Mouse (Mus musculus) mouse embryonic stem cell (cell line): ENCODE results near the gene Il31ra.

Experiments
- in situ Hi-C, 2 experiments: fragments of 300-500 bp; cut with MboI; formaldehyde crosslinking; loops; 1 replicate in 1 of 2; 3 replicates in 1 of 2; pipeline ENCODE4 v1.14.3; 2019 to 2020; ENCODE audit warnings: low sequenced_read_pairs in 2 of 2, low pct_unique_long_range_greater_than_20kb in 1 of 2, mixed read lengths in 1 of 2; ENCODE audit not compliant: unreplicated experiment in 1 of 2

Il31ra gene

GRCm38 (mm10) chr13:112486236-112486635 lies 107.9 kb downstream of the Il31ra start:
- in situ Hi-C loops, result no loop called here

GRCm38 (mm10) chr13:112483015-112483414 lies 111.1 kb downstream of the Il31ra start:
- in situ Hi-C loops, result no loop called here

GRCm38 (mm10) chr13:112482525-112482924 lies 111.6 kb downstream of the Il31ra start:
- in situ Hi-C loops, result no loop called here

- in situ Hi-C loops, result no loop called here
Measured at GRCm38 (mm10) chr13:112479926-112480325, 114.2 kb downstream of the Il31ra start.

- in situ Hi-C loops, result no loop called here
Measured at GRCm38 (mm10) chr13:112479032-112479431, 115.1 kb downstream of the Il31ra start.

- in situ Hi-C loops, result no loop called here
Measured at GRCm38 (mm10) chr13:112473757-112474755, 120.1 kb downstream of the Il31ra start.

- in situ Hi-C loops, result no loop called here
Measured at GRCm38 (mm10) chr13:112472401-112473023, 121.6 kb downstream of the Il31ra start.

- in situ Hi-C loops, result no loop called here
Measured at GRCm38 (mm10) chr13:112471201-112471600, 123.0 kb downstream of the Il31ra start.
